Mouse (Mus musculus): ENCODE data around the gene Cmpk1. TPM values are rescaled to one million over a fixed set of nuclear protein-coding genes. Genes with fewer than 3 reads are reported as not detected.
A peak's percentile ranks its signal among the peaks of the same experiment; 100 is the strongest.

The Cmpk1 gene
- polyA plus RNA-seq, 1 experiment from 2014 or later: 217 TPM

DNA sequence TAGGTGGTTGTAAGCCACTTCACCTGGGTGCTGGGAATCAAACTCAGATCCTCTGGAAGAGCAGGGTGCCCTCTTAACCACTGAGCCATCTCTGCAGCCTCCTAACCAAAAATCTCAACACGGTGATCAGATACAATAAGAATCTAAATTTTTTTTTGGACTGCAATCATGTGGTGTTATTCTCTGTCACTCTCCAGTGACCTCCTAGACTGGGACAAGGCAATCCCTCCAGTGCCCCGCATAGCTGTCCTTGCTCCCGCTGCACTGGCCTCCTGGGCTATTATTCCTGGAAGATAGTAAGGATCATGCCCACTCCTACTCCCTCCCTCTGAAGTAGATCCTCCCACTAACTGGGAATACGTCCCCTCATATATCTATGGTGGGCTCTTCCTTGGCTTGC is 45.7 kb downstream of the Cmpk1 start:
- no peak for ATAC-seq (ENCODE audit: low FRiP score, low TSS enrichment)
- H3K27me3 ChIP-seq (ENCODE audit: control insufficient read depth, insufficient read depth, low read length): no peaks in the 10 kb centered on the region
- no peak for DNase-seq
- no peaks in the 10 kb centered on the region for H3K4me1 ChIP-seq (ENCODE audit: control insufficient read depth, insufficient read depth, low read length)
- no peaks in the 10 kb centered on the region for H3K9me3 ChIP-seq (ENCODE audit: control insufficient read depth, low read length)
- no peak overlapping the region for H3K27ac ChIP-seq (replicated peaks; ENCODE audit: low read depth, low read length)
- WGBS: 72% methylated on average over 4 of the region's 4 CpGs
- no peak overlapping the region for H3K4me2 ChIP-seq (ENCODE audit: low read length)
- H3K36me3 ChIP-seq (ENCODE audit: control insufficient read depth, insufficient read depth, low read length): no peaks in the 10 kb centered on the region
- no peak overlapping the region for H3K9ac ChIP-seq (replicated peaks; ENCODE audit: low read length)
- H3K4me3 ChIP-seq (replicated peaks; ENCODE audit: low read depth, low read length): no peak overlapping the region

DNA sequence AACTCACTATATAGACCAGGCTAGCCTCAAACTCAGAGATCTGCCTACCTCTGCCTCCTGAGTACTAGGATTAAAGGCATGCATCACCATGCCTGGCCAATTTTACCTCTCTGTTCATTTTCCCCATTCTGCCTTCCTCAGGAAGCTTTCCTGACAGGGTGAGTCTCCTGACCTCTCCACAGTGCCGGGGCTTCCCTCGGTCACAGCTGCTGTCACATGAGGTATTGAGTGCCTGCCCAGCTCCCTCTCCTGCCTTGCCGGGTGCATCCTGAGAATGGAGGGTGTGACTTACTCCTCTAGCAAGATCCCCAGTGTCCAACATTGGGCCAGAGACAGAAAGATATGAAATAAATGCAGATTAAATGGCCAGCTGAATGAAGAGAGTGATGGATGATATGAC is 48.8 kb downstream of the Cmpk1 start:
- WGBS: 71% methylated on average over 3 of the region's 3 CpGs

DNA sequence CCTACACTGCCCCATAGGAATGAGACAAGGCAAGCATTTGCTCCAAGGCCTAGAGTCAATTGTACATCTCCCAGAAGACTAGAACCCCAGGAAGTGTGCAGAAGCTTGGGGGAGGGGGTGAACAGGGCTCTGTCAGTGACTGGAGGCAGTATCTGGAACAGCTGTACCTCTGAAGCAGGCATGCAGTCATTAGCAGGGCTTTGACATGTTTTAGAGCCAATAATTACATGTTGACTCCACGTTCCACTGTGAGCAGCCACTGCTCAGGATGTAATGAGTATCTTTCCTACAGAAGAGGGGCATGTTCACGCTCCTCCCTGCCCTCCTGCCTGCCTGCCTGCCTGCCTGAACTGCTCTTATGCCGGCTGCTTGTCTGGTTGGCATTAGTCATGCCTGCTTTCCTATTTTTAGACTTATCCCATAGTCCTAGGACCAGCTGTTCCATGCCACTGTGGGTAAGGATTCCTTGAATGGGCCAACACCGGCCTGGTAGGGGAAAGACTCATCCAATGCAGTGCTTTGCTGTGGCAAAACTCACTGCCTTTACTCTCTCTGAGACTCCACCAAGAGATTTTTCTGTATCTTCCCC is 49.5 kb downstream of the Cmpk1 start:
- WGBS: 55% methylated on average over 4 of the region's 4 CpGs
- Histone ChIP-seq H3K9me3 (ENCODE audit: control insufficient read depth, low read length) (no peaks in the 10 kb centered on the region), H3K4me2 (ENCODE audit: low read length) (no peak overlapping the region), H3K4me3 (replicated peaks; ENCODE audit: low read depth, low read length) (no peak overlapping the region), H3K36me3 (ENCODE audit: control insufficient read depth, insufficient read depth, low read length) (no peaks in the 10 kb centered on the region), H3K27ac (replicated peaks; ENCODE audit: low read depth, low read length) (no peak overlapping the region), H3K4me1 (ENCODE audit: control insufficient read depth, insufficient read depth, low read length) (no peaks in the 10 kb centered on the region), H3K27me3 (ENCODE audit: control insufficient read depth, insufficient read depth, low read length) (no peaks in the 10 kb centered on the region), H3K9ac (replicated peaks; ENCODE audit: low read length) (no peak overlapping the region)
- no peak for ATAC-seq (ENCODE audit: low FRiP score, low TSS enrichment)
- no peak for DNase-seq

More for the DNA sequence above, 48.8 kb downstream of the Cmpk1 start:
- no peaks in the 10 kb centered on the region for H3K4me1 ChIP-seq (ENCODE audit: control insufficient read depth, insufficient read depth, low read length)
- DNase-seq (no peak), ATAC-seq (ENCODE audit: low FRiP score, low TSS enrichment) (no peak)
- no peak overlapping the region for H3K4me3 ChIP-seq (replicated peaks; ENCODE audit: low read depth, low read length)
- H3K27ac ChIP-seq (replicated peaks; ENCODE audit: low read depth, low read length): no peak overlapping the region
- no peaks in the 10 kb centered on the region for H3K9me3 ChIP-seq (ENCODE audit: control insufficient read depth, low read length)
- no peaks in the 10 kb centered on the region for H3K27me3 ChIP-seq (ENCODE audit: control insufficient read depth, insufficient read depth, low read length)
- H3K36me3 ChIP-seq (ENCODE audit: control insufficient read depth, insufficient read depth, low read length): no peaks in the 10 kb centered on the region
- H3K4me2 ChIP-seq (ENCODE audit: low read length): no peak overlapping the region
- H3K9ac ChIP-seq (replicated peaks; ENCODE audit: low read length): no peak overlapping the region

DNA sequence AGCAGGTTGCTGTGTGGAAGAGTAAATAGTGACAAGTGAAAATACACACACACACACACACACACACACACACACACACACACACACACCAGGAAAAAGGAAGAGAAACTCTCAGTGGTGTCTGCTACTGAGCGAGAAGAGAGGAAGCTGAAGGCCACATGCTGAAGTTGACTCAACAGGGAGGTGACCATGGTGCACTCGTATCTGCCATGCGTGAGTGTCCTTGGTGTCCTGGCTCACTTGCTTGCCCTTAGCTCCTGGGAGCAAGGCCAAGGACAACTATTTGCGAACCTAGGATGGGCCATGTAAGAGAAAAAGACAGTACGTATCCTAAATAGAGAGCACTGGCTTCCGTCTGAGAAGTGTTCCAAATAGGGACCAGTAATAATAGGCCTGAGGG is 52.9 kb downstream of the Cmpk1 start:
- no peak overlapping the region for H3K27ac ChIP-seq (replicated peaks; ENCODE audit: low read depth, low read length)
- WGBS: 92% methylated on average over 6 of the region's 6 CpGs
- no peaks in the 10 kb centered on the region for H3K9me3 ChIP-seq (ENCODE audit: control insufficient read depth, low read length)
- H3K4me1 ChIP-seq (ENCODE audit: control insufficient read depth, insufficient read depth, low read length): no peaks in the 10 kb centered on the region
- ATAC-seq (ENCODE audit: low FRiP score, low TSS enrichment) (no peak), DNase-seq (no peak)
- H3K27me3 ChIP-seq (ENCODE audit: control insufficient read depth, insufficient read depth, low read length): no peaks in the 10 kb centered on the region
- no peak overlapping the region for H3K4me2 ChIP-seq (ENCODE audit: low read length)
- no peak overlapping the region for H3K9ac ChIP-seq (replicated peaks; ENCODE audit: low read length)
- no peaks in the 10 kb centered on the region for H3K36me3 ChIP-seq (ENCODE audit: control insufficient read depth, insufficient read depth, low read length)
- H3K4me3 ChIP-seq (replicated peaks; ENCODE audit: low read depth, low read length): no peak overlapping the region

DNA sequence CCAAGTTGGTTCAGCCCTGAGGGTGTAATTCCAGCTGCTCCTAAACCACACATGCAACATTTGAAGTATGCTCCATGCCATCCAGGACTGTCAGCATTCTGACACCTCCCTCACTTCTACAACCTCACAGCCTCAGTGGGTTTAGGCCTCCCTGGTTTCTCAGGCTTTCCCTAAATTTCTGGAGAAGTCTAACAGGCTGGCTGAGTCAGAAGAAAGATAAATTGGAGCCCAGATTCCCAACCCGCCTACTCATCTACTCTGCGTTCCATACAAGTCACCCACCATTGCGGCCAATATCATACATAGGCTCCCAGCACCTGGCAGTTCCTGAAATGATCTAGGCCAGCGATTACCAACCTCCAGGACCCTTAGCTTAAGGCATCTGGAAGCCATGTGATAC is 54.3 kb downstream of the Cmpk1 start:
- ATAC-seq (ENCODE audit: low FRiP score, low TSS enrichment) (no peak), DNase-seq (no peak)
- Histone ChIP-seq H3K36me3 (ENCODE audit: control insufficient read depth, insufficient read depth, low read length) (no peaks in the 10 kb centered on the region), H3K4me2 (ENCODE audit: low read length) (no peak overlapping the region), H3K4me3 (replicated peaks; ENCODE audit: low read depth, low read length) (no peak overlapping the region), H3K4me1 (ENCODE audit: control insufficient read depth, insufficient read depth, low read length) (no peaks in the 10 kb centered on the region), H3K9ac (replicated peaks; ENCODE audit: low read length) (no peak overlapping the region), H3K9me3 (ENCODE audit: control insufficient read depth, low read length) (no peaks in the 10 kb centered on the region), H3K27me3 (ENCODE audit: control insufficient read depth, insufficient read depth, low read length) (peaks cover 6% of the 10 kb centered on the region; the same call in 1 of the 2 replicates), H3K27ac (replicated peaks; ENCODE audit: low read depth, low read length) (no peak overlapping the region)
- WGBS: 89% methylated on average over 4 of the region's 4 CpGs

DNA sequence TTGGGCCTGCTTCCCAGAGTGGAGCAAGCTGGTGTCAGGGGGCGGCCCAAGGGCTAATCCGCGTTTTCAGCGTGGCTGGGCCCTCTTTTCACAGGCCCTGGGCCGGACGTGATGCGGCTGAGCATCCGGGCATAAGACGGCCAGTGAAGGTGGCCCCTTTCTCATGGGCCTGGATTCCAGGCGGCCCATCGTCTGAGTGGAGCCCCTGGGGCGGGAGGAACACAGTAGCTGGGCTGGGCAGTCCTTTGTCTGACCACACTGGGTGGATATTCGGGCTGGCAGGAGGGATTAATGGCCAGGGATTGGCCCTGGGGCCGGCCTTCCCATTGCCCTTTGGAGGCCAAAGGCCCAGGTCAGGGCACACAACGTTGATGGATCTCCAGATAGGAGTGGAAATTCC is 57.9 kb downstream of the Cmpk1 start:
- peaks cover 42% of the 10 kb centered on the region for H3K27me3 ChIP-seq (ENCODE audit: control insufficient read depth, insufficient read depth, low read length)
- H3K9me3 ChIP-seq (ENCODE audit: control insufficient read depth, low read length): no peaks in the 10 kb centered on the region
- H3K4me3 ChIP-seq (replicated peaks; ENCODE audit: low read depth, low read length): no peak overlapping the region
- no peak overlapping the region for H3K9ac ChIP-seq (replicated peaks; ENCODE audit: low read length)
- H3K27ac ChIP-seq (replicated peaks; ENCODE audit: low read depth, low read length): no peak overlapping the region
- H3K4me1 ChIP-seq (ENCODE audit: control insufficient read depth, insufficient read depth, low read length): 0 out of 2 replicates have a peak, but pooled peaks cover 5% of the 10 kb centered on the region
- no peak for DNase-seq
- WGBS: 10% methylated on average over 15 of the region's 15 CpGs
- H3K36me3 ChIP-seq (ENCODE audit: control insufficient read depth, insufficient read depth, low read length): no peaks in the 10 kb centered on the region
- H3K4me2 ChIP-seq (ENCODE audit: low read length): no peak overlapping the region
- no peak for ATAC-seq (ENCODE audit: low FRiP score, low TSS enrichment)

DNA sequence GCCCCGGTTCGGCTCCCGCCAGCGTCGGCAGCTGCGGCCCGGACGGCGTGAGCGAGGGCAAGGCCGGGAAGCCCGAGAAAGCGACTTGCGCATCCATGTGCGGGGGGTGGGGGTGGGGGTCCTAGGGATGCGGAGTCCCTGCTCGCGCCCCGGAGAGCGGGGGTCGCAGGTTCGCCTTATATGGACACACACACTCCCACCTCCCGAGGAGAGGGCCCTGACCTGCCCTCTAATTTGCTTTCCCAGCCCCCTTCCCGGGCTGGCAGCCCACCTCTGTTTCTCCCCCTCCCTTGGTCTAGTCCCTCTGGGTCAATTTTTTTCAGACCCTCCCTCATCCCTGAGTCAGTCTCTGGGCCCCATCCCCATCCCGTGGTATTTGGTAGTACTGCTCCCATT is 61.1 kb downstream of the Cmpk1 start, which contains the start of gene Foxe3:
Gene Foxe3, minus strand, starts transcription at position 97 of the 396 bp plus-strand sequence.
- peak; percentile 38; the same call in 1 of the 2 replicates for ATAC-seq (ENCODE audit: low FRiP score, low TSS enrichment)
- peak within 1 kb of the TSS; percentile 35 for H3K4me3 ChIP-seq (replicated peaks; ENCODE audit: low read depth, low read length)
- WGBS: 1% methylated on average over 25 of the region's 25 CpGs
- H3K36me3 ChIP-seq (ENCODE audit: control insufficient read depth, insufficient read depth, low read length): no peaks in the 10 kb centered on the region
- peaks cover 73% of the 10 kb centered on the region for H3K27me3 ChIP-seq (ENCODE audit: control insufficient read depth, insufficient read depth, low read length)
- H3K9ac ChIP-seq (replicated peaks; ENCODE audit: low read length): 0 out of 2 replicates have a peak within 1 kb of the TSS, but pooled peaks have one; percentile 16
- H3K9me3 ChIP-seq (ENCODE audit: control insufficient read depth, low read length): no peaks in the 10 kb centered on the region
- no peak within 1 kb of the TSS for H3K27ac ChIP-seq (replicated peaks; ENCODE audit: low read depth, low read length)
- no peak for DNase-seq
- peak within 1 kb of the TSS; percentile 56 for H3K4me2 ChIP-seq (ENCODE audit: low read length)
- H3K4me1 ChIP-seq (ENCODE audit: control insufficient read depth, insufficient read depth, low read length): 0 out of 2 replicates have a peak, but pooled peaks cover 5% of the 10 kb centered on the region

DNA sequence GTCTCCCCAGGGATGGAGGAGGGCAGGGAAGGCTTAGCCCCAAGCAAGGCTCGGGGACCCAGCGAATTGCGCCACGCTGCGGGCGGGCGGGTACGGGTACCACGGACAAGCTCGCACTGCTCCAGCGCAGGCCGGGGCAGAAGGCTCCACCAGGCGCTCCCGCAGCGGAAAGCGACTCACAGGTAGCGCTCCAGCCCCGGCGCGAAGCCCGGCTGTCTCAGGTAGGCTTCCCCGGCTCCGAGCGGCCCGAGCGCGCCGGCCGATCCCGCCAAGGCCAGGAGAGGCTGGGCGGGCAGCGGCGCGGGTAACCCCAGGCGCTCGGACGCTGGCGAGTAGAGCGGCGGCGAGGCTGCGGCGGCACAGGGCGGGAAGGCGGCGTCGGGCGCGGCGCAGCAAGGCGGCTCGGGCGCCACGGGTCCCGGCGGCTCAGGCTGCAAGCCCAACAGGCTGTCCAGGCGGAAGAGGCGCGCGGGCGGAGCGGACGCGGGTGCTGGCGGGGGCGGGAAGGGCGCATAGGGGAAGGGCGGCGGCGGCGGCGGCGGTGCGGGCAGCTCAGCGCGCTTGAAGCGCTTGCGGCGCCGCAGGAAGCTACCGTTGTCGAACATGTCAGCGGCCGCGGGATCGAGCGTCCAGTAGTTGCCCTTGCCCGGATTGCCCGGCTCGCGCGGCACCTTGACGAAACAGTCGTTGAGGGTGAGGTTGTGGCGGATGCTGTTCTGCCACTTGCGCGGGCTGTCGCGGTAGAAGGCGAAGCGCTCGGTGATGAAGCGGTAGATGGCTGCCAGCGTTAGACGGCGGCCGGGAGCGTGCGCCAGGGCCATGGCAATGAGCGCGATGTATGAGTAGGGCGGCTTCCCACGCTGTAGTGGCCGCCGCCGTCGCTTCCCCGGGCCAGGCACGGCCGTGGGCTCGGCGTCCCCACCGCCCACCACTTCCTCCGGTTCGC is 61.8 kb downstream of the Cmpk1 start:
- ATAC-seq (ENCODE audit: low FRiP score, low TSS enrichment): peak; percentile 39; the same call in 1 of the 2 replicates
- Histone ChIP-seq H3K27ac (replicated peaks; ENCODE audit: low read depth, low read length) (no peak overlapping the region), H3K9me3 (ENCODE audit: control insufficient read depth, low read length) (no peaks in the 10 kb centered on the region), H3K9ac (replicated peaks; ENCODE audit: low read length) (0 out of 2 replicates have a peak overlapping the region, but pooled peaks have one; percentile 16), H3K36me3 (ENCODE audit: control insufficient read depth, insufficient read depth, low read length) (no peaks in the 10 kb centered on the region), H3K4me3 (replicated peaks; ENCODE audit: low read depth, low read length) (peak overlapping the region; percentile 35), H3K27me3 (ENCODE audit: control insufficient read depth, insufficient read depth, low read length) (peaks cover 76% of the 10 kb centered on the region), H3K4me1 (ENCODE audit: control insufficient read depth, insufficient read depth, low read length) (0 out of 2 replicates have a peak, but pooled peaks cover 5% of the 10 kb centered on the region), H3K4me2 (ENCODE audit: low read length) (peak overlapping the region; percentile 56)
- DNase-seq: peak; percentile 42
- under 1% methylated on average over 112 of the region's 125 CpGs for WGBS
